Mouse (Mus musculus) ES-Bruce4 (cell line): ENCODE measurements around the gene Wipi2. TPM values are rescaled to one million over a fixed set of nuclear protein-coding genes. Genes with fewer than 3 reads are reported as not detected.

Experiments
- H3K27ac ChIP-seq: 2 replicates; pipeline ENCODE4 v1.5.1; 2012; ENCODE audit warnings: low read length, inconsistent platforms; ENCODE audit not compliant: insufficient read depth
- H3K27me3 ChIP-seq: 2 replicates; pipeline ENCODE4 v1.6.1; 2012; ENCODE audit warnings: mild to moderate bottlenecking, low read length, inconsistent platforms; ENCODE audit not compliant: control insufficient read depth, poor library complexity, insufficient read depth, severe bottlenecking
- H3K36me3 ChIP-seq: 2 replicates; pipeline ENCODE4 v1.6.1; 2012; ENCODE audit warnings: inconsistent platforms, mild to moderate bottlenecking, low read length, moderate library complexity; ENCODE audit not compliant: control insufficient read depth, poor library complexity, insufficient read depth, severe bottlenecking
- H3K4me1 ChIP-seq: one replicate; pipeline ENCODE4 v1.8.1; 2011; ENCODE audit warnings: low read length; ENCODE audit not compliant: control insufficient read depth, insufficient read depth
- H3K4me3 ChIP-seq: 2 replicates; pipeline ENCODE4 v1.5.1; 2011; ENCODE audit warnings: low read depth, mild to moderate bottlenecking, low read length
- H3K9ac ChIP-seq: 2 replicates; pipeline ENCODE4 v1.6.1; 2012; ENCODE audit warnings: low read depth, mild to moderate bottlenecking, inconsistent platforms; ENCODE audit not compliant: poor library complexity, severe bottlenecking
- H3K9me3 ChIP-seq: replicated peaks from 2 replicates; pipeline ENCODE4 v1.6.1; 2012; ENCODE audit warnings: mild to moderate bottlenecking, low read length, inconsistent platforms; ENCODE audit not compliant: control insufficient read depth, poor library complexity, insufficient read depth, severe bottlenecking
- CTCF ChIP-seq: IDR thresholded peaks from one replicate; pipeline ENCODE4 v1.8.1; 2011; ENCODE audit warnings: low read depth, low read length
- EP300 ChIP-seq: IDR thresholded peaks from 2 replicates; pipeline ENCODE4 v1.6.1; 2011; ENCODE audit warnings: low read depth, low read length; ENCODE audit not compliant: insufficient read depth
- POLR2A ChIP-seq: IDR thresholded peaks from one replicate; pipeline ENCODE4 v1.8.1; 2011; ENCODE audit warnings: low read length; ENCODE audit not compliant: insufficient read depth
- polyA plus RNA-seq: library from polyadenylated mRNA; stranded (reverse); fragments of >200 nt; gene quantifications from 2 replicates; pipeline ENCODE4 v1.2.4, GENCODE M21; 2011; ENCODE audit warnings: low read depth; ENCODE audit not compliant: missing spikeins, insufficient read depth, insufficient read length

Gene Wipi2
- polyA plus RNA-seq, 1 experiment, result 50.6 TPM

DNA sequence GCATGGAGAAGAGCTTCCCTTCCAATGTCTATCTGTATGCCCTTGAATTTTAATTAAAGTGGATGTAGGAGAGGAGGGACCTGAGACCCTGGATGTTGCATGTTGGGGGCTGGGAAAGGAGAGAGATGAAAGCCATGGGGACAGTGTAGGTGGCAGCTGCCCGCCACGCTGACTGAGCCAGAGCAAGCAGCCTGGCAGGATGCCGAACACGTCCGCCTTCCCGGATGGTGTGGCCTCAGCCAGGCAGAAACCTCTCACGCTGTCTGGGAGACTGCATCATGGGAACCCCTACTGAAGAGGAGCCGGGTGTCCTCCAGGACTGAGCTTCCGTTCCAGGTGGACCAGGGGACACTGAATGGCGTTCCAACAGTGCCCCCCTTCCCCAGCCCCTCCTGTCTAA lies 76.1 kb downstream of the Wipi2 start:
- no peaks in the 10 kb centered on the region for H3K27me3 ChIP-seq
- H3K9ac ChIP-seq, result no peak overlapping the region
- no peaks in the 10 kb centered on the region for H3K9me3 ChIP-seq
- no peaks in the 10 kb centered on the region for H3K4me1 ChIP-seq
- H3K4me3 ChIP-seq, result no peak overlapping the region
- TF ChIP-seq EP300 (no peak), POLR2A (no peak), CTCF (no peak)
- no peaks in the 10 kb centered on the region for H3K36me3 ChIP-seq
- no peak overlapping the region for H3K27ac ChIP-seq

DNA sequence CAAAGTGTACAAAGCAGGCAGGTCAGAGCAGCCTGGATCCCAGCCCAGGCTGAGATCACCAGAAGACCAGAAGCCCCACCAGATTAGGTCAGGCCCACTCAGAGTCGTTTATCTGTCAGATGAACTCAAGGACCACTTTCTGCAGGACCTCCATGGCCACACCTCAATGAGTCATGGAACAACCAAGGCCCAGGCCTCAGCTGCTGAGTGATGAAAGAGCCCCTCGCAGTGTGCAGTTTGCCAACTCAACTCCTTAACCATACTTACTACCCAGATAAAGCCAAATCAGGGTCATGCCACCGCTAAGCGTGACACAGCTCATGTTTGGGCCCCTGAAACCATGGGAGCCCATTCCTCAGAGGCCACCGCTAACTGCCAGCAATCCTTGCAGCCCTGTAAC lies 80.2 kb downstream of the Wipi2 start:
- no peak overlapping the region for H3K27ac ChIP-seq
- no peak for TF ChIP-seq EP300
- no peak for TF ChIP-seq CTCF
- TF ChIP-seq POLR2A, result no peak
- H3K4me1 ChIP-seq, result no peaks in the 10 kb centered on the region
- no peak overlapping the region for H3K9ac ChIP-seq
- H3K27me3 ChIP-seq, result no peaks in the 10 kb centered on the region
- H3K4me3 ChIP-seq, result no peak overlapping the region
- peaks cover 2% of the 10 kb centered on the region; the same call in 1 of the 2 replicates for H3K9me3 ChIP-seq
- no peaks in the 10 kb centered on the region for H3K36me3 ChIP-seq

DNA sequence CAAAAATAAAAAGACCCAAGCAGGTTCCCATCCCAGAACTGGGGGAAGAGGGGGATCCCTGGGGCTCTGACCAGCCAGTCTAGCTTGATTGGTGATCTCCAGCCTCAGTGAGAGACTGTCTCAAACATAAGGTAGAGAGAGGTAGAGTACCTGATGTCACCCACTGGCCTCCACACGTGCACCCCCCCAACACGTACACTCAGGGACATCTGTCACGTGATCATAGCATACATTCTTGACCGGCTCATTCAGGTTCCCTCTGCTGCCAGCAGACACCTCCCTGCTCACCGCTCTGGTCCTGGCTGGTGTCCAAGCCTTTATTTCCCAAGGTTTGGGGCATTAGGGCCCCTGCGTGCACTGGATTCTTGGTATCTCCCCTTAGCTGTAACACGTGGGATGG lies 81.9 kb downstream of the Wipi2 start:
- Histone ChIP-seq H3K36me3 (no peaks in the 10 kb centered on the region), H3K27me3 (no peaks in the 10 kb centered on the region), H3K9ac (no peak overlapping the region), H3K9me3 (peaks cover 2% of the 10 kb centered on the region; the same call in 1 of the 2 replicates), H3K4me1 (no peaks in the 10 kb centered on the region), H3K27ac (no peak overlapping the region), H3K4me3 (no peak overlapping the region)
- TF ChIP-seq CTCF (no peak), EP300 (no peak), POLR2A (no peak)

DNA sequence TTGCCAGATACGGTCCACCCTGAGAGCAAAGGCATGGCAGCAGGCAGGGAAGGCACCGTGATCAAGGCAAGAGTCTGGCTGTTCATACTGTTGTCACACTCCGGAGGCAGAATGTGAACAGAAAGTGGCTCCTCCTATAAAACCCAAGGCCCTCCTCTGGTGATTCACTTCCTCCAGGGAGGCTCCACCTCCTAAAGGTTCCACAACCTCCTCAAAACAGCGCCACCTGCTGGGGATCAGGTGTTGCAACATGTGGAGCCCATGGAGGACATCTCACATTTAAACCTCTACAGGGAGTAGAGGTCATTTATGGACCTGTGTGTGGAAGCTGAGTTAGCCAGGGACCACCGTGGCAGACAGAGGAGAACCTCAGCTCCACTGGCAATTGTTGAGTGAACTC lies 84.9 kb downstream of the Wipi2 start:
- Histone ChIP-seq H3K27ac (no peak overlapping the region), H3K27me3 (no peaks in the 10 kb centered on the region), H3K36me3 (no peaks in the 10 kb centered on the region), H3K9me3 (peaks cover 2% of the 10 kb centered on the region; the same call in 1 of the 2 replicates), H3K9ac (no peak overlapping the region), H3K4me3 (no peak overlapping the region), H3K4me1 (peaks cover 3% of the 10 kb centered on the region)
- TF ChIP-seq CTCF (peak; percentile 26), EP300 (no peak), POLR2A (no peak)

DNA sequence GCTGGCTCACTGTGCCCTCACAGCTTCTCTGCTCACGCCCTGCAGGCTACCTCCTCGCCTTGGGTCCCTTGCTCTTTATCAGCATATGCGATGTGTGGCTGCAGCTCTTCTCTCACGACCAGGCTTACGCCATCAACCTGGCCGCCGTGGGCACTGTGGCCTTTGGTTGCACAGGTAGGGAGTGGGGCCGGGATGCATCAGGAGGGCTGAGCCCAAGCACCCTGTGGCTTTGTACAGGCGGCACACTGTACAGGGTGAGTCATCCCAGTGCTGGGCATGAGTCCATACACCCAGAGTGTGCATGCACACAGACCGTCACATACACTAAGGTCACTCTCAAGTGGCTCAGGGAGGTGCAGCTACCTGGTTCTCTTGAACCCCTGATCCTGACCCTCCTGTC lies 86.5 kb downstream of the Wipi2 start:
- Histone ChIP-seq H3K27me3 (no peaks in the 10 kb centered on the region), H3K36me3 (no peaks in the 10 kb centered on the region), H3K9ac (no peak overlapping the region), H3K27ac (no peak overlapping the region), H3K9me3 (peaks cover 2% of the 10 kb centered on the region; the same call in 1 of the 2 replicates), H3K4me3 (no peak overlapping the region), H3K4me1 (peaks cover 3% of the 10 kb centered on the region)
- TF ChIP-seq CTCF, result no peak
- TF ChIP-seq POLR2A, result no peak
- TF ChIP-seq EP300, result no peak

DNA sequence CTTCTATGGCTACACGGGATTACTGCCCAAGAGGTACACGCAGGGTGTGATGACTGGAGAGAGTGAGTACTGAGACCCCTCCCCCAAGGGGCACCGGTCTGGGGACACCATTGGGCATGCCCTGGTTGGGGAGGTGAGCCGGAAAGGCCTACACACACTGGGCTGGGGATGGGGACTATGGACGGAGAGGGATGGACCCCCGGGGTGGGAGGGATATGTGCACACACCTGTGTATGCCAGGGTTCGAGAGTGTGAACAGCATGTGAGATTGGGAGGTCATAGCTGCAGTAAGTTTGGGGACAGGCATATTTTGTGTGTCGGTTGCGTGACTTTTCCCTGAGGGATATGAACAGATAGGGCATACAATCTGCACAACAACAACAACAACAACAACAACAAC lies 87.6 kb downstream of the Wipi2 start:
- Histone ChIP-seq H3K36me3 (no peaks in the 10 kb centered on the region), H3K4me1 (peaks cover 3% of the 10 kb centered on the region), H3K9me3 (peaks cover 2% of the 10 kb centered on the region; the same call in 1 of the 2 replicates), H3K4me3 (no peak overlapping the region), H3K9ac (no peak overlapping the region), H3K27ac (no peak overlapping the region), H3K27me3 (no peaks in the 10 kb centered on the region)
- TF ChIP-seq POLR2A (no peak), CTCF (no peak), EP300 (no peak)
